Mouse (Mus musculus): ENCODE data around the gene Zkscan17.

DNA sequence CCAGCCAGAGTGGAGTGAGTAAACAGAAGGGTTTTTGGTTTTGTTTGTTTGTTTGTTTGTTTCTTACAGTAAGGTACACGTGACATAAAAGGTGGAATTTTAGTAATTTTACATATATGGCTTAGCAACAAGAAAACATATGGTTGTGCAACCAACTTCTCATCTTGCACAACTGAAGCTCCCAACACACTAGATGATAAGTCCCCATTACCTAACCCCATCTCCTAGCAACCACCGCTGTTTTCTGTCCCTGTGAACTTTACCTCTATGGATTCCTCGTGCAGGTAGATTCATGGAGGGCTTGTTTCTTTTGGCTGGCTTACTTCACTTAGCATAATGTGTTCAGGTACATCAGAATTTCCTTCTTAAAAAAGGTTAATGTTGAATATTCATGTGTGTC lies 16.8 kb upstream of the Zkscan17 start:
- TF ChIP-seq CTCF (conservative IDR thresholded peaks at IDR 0.05 in 1 of 2, IDR thresholded peaks at IDR 0.05 in 1 of 2; ENCODE audit: low read depth in 2 of 2, low read length in 2 of 2) (no peak), UBTF (IDR thresholded peaks at IDR 0.05; ENCODE audit: low read depth, low read length) (no peak), POLR2AphosphoS2 (IDR thresholded peaks at IDR 0.05; ENCODE audit: low read depth, low read length) (no peak), MYC (IDR thresholded peaks at IDR 0.05; ENCODE audit: low read depth, low read length) (no peak), TCF12 (IDR thresholded peaks at IDR 0.05; ENCODE audit: low read depth, low read length) (no peak), USF1 (IDR thresholded peaks at IDR 0.05; ENCODE audit: low read depth, low read length) (no peak), IRF4 (IDR thresholded peaks at IDR 0.05; ENCODE audit: low read depth, low read length) (no peak)
